Mouse (Mus musculus) layer of hippocampus, postnatal 25 days (tissue): ENCODE results near the gene Srsf5. TPM values are rescaled to one million over a fixed set of nuclear protein-coding genes. Genes with fewer than 3 reads are reported as not detected.

Experiments used
- DNase-seq, 2 experiments: peaks; one replicate each; pipeline ENCODE4 v3.0.0; 2022; ENCODE audit warnings: mixed read lengths in 2 of 2, low spot score in 1 of 2; ENCODE audit errors: extremely low spot score in 1 of 2
- total RNA-seq, 2 experiments: library from RNA; stranded (reverse); gene quantifications; 2 replicates each; pipeline ENCODE4 v1.2.3; 2021

Gene Srsf5
- total RNA-seq, 2 experiments from 2014 or later = 240 to 377 TPM

DNA sequence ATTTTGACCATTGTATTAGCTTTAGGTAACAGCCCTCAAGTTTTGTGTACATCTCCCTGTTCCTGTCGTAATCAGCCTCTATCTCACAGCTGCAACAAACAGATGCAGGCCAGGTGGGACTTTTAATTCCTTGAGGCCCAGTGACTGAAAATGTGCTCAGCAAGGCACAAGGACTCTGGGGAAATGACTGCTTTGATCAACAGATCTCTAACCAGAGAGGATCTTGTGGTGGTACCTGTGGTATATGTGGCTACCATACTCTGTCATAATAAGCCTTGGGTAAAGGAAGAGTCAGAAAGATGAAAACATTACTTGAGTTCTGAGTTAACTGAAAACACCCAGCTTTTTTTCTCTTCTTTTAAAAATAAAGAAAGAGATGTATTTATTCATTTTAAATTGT lies 48.5 kb downstream of the Srsf5 start:
- DNase-seq = no peak

DNA sequence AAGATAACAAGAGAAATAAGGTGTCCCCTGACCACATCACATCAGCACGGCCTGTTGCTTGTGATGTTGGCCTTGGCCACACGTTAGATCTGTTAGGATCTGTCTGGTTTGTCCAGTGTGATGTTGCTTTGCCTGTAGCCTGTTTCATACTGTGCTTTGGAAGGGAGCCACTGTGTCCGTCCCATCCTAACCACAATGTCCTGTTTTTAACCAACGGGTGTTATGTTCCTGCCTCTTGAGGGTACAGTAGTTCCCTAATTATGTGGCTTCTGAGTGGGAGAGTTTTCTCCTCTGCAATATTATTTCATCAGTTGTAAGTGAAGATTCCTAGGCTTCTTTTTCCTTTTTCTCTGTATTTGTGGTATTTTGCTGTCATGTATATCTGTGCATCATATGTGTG lies 50.0 kb downstream of the Srsf5 start:
- DNase-seq = no peak

- no peak for DNase-seq
Observed at GRCm38 (mm10) chr12:80997652-80998051, 52.3 kb downstream of the Srsf5 start.

DNA sequence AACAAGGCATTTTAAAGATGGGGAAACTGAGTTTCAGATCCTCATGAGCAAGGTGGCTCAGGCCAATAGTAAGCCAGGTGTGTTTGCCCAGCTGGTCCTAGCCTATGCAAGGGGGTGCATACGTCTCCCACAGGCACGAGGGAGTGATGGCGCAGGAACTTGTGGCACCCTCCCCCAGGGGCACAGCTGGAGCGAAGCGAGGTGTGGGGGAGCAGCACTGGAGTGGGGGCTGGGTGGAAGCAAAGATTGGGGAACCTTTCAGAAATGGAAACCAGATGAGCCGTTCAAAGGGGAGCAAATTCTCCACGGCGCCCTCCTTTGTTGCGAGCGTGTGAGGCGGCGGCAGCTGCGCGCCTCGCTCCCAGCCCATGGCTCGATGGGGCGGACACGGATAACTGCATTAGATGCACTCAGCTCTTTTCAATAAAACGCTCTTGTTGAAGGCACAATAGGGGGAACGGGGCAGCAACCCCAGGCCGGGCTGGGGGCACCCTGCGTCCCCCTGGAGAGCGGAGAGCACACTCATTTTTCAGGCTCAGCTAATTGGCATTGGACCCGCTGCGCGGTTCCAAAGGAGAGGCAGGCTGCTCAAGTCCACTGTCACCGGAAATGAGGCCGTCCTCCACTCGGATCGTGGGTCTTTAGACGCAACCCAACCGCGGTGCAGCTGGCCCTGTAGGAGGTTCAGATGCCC lies 53.4 kb downstream of the Srsf5 start:
- DNase-seq = no peak

Other genes starting within 250 kb of the Srsf5 start
- 10 to 100 TPM; 17.6 to 19.2 TPM for gene Ccdc177, start 184.8 kb upstream of the Srsf5 start, total RNA-seq
- gene Susd6, start 155.0 kb upstream of the Srsf5 start, total RNA-seq = 10 to 100 TPM; 59.9 to 64.5 TPM
- gene Slc10a1, start 23.2 kb downstream of the Srsf5 start, total RNA-seq = not detected
- gene Smoc1, start 81.3 kb downstream of the Srsf5 start, total RNA-seq = 1 to 10 TPM; 5.9 to 7.6 TPM